Mouse (Mus musculus): ENCODE data around the gene Srl. TPM values are rescaled to one million over a fixed set of nuclear protein-coding genes. Genes with fewer than 3 reads are reported as not detected.

The Srl gene
- total RNA-seq, 2 experiments from 2014 or later, result 3.0 to 4.1 TPM

DNA sequence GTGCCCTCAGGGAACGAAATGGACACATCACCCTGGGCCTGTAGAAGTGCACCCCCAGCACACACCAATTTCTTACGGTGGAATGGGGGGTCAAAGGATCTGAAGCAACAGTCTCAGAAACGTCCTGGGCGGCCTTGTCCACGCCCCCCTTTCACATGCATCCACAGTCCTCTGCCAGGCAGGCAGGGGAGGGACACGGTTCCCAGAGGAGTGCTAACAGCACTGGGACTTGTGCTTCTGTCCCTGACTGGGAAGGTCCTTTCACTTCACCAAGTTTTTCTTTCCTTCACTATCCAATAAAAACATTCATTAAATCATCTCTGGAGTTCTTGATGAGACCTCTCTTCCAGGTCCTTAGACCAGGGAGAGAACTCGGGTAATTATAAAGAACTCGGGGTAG is 20.9 kb downstream of the Srl start:
- DNase-seq (ENCODE audit: low spot score in 2 of 2), result no peak

DNA sequence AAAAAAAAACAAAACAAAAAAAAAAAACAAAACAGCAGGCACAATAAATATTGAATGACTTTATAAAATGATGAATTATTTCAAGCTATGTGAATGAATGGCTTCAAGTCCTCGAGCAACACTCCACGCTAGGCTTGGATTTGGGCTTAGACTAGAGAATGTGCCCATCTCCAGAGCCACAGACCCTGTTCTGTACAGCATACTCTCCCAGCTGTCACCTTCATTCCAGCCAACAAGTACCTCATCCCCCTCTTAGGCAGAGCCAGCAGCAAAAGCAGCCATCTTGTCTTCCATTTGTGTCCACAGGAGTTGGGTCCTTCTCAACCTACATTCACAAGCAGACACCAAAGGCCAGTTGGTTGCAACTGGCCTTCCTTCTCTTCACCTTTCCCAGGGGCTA is 21.8 kb downstream of the Srl start:
- no peak for DNase-seq (ENCODE audit: low spot score in 2 of 2)

DNA sequence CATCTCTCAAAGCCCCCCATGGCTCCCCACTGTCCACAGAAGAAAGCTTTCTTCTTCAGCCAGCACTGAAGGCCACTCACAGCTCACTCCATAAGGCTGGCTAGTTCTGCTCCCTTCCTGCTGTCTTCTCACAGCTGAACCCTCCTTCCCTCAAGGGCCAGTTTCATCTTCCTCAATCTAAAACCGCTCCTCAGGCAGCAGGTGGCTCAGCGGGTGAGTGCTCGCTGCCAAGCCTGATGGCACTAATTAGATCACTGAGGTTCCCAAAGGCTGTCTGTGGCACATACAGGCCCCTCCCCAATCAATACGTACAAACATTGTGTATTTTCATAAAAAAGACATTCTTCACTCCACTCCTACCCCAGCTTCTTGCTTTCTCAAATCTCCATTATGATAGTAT is 22.5 kb downstream of the Srl start:
- no peak for DNase-seq (ENCODE audit: low spot score in 2 of 2)

DNA sequence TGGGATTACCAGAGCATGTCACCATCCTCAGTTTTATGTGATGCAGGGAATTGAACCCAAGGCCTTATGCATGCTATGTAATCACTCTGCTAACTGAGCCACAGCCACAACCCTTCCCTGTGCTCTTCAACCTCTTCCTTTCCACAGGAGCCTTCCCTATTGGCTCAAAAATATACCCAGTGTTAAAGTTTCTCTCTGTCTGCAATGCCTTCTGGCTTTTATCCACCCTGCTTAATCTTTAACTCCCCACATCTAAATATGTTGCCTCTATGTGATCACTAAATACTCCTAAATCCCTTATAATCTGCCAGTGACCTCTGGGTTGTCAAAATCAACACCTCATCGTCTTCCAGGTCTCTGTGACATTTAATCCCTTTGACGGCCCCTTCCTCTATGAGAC is 23.7 kb downstream of the Srl start:
- DNase-seq (ENCODE audit: low spot score in 2 of 2), result no peak

DNA sequence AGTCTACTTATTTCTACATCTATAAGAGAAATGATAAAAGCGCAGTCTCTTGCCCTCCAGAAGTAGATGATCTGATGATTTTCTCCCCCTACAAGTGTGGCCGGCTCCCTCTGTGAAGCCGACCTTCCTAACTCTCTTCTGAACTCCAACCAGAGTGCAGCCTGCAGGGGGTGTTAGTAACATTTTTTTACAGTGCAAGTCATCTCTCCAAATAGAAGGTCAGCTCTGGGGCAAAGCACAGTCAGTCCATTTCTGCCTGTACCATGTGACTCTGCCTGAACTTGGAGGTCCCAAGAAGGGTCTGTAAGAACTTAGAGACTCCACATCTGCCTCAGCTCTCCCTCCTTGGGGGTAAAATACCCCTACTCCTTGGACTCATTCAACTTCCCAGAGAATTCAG is 27.2 kb downstream of the Srl start:
- DNase-seq (ENCODE audit: low spot score in 2 of 2), result no peak

DNA sequence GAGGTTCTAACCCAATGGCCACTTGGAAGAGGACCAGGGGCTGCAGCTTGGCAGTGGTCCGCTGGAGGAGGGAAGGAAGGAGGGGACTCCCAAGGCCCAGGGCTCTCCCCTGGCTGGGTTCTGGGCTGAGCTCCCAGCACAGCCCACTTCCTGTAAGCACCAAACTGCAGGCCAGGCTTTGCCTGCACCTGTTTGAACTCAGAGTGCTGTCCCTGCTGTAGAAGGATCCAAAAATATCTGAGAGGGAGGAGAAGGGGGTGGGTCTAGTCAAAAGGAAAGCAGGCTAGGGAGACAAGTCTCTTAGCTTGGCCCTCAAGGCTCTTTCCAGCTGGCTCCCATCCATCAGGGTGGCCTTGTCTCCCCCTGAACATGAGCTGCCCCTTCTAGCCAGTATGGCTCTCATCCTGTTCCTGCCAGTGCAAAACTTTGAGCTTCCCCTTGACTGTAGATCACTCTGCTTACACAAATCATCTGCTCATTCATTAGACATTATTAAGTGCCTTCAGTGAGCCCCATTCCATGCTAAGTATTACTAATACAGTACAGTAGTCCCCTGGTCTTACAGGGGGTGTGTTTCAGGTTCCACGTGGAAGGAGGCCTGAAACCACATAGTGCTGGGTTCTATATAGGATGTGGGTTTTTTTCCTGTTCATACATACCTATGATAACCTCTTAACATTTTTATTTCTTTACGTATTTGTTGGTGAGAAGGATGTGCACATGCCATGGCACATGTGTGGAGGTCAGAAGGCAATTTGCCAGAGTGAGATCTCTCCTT is 28.8 kb downstream of the Srl start:
- peak in 1 of 2 experiments; percentile 12 for DNase-seq (ENCODE audit: low spot score in 2 of 2)

DNA sequence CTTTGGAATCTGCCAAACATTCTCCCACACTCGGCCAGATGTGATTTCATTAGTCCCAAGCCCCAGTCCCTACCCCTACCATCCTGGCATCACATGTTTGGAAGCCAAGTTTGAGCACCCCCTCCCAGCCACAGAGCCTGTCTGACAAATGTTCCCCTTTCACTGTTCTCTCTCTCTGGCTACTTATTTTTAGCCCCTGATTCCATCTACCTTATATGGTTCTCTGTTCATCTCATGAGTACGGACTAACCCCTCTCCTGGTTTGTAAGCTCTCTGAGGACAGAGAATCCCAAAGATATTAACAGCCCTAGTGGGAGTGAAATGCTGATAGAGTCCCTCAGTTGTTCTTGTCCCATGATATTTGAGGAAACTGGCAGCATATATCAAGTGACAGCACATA is 30.2 kb downstream of the Srl start:
- DNase-seq (ENCODE audit: low spot score in 2 of 2), result no peak

DNA sequence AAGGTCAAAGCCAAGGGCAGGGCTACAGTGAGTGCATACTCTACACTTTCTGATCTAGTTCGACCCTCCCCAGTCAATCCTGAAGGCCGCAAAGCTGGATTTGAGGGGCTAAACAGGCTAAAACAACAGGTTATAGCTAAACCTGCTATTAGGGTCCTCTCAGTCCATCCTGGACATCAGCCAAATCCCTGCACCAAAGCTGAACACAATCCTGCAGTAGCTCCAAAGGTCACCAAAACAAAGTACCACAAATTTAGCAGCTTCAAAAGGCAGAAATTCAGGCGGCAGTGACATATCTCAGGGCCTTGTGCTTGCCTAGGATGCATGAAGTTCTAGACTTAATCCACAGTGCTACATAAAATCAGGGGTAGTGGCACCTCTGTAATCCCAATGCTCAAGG is 35.4 kb downstream of the Srl start:
- DNase-seq (ENCODE audit: low spot score in 2 of 2), result no peak

DNA sequence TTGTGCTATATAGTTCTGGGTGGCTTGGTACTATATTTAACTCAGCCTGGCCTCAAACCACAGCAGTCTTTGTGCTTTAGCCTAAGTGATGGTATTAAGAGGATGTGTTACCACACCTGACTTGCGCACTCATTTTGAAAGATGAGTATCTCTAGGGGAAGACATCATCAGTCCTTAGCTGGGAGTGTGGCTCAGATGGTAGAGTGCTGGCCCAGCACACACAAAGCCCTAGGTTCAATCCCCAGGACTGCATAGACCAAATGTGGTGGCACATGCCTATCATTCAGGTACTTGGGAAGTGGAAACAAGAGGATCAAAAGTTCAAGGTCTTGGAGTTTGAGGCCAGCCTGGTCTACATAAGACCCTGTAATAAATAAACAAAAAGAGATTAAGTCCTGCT is 38.1 kb downstream of the Srl start:
- DNase-seq (ENCODE audit: low spot score in 2 of 2), result no peak

DNA sequence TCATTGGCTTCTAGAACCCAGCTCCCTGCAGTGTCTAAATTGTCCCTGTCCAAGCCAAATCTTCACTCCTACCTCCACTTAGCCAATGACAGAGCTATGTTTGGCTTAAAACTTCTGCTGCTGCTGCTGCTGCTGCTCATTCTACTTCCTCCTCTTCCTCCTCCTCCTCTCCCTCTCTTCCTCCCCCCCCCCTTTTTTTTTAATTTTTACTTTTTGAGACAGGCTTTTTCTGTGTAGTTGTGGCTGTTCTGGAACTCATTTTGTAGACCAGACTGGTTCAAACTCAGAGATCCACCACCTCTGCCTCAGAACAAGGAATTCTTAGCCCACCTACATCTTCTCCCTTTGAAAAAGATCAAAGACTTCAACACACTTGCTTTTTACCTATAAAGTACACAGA is 39.0 kb downstream of the Srl start:
- DNase-seq (ENCODE audit: low spot score in 2 of 2), result no peak

DNA sequence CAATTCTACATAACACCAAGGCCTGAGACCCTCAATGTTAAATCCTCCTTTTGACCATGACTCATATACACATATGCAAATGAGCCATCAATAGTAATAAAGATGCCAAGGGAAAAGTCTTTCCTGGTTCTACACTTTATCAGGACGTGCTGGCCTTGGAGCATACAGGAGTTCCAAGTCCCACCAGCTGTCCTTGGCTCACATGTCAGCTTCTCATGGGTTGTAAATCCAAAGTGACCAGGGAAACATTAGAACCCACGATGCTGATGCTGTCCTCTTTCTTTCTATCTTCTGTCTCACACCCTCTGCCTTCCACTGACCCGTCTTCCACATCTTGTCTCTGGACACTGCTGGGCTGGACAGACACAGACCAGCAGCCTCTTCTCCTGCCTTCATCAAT is 39.9 kb downstream of the Srl start:
- DNase-seq (ENCODE audit: low spot score in 2 of 2), result no peak

DNA sequence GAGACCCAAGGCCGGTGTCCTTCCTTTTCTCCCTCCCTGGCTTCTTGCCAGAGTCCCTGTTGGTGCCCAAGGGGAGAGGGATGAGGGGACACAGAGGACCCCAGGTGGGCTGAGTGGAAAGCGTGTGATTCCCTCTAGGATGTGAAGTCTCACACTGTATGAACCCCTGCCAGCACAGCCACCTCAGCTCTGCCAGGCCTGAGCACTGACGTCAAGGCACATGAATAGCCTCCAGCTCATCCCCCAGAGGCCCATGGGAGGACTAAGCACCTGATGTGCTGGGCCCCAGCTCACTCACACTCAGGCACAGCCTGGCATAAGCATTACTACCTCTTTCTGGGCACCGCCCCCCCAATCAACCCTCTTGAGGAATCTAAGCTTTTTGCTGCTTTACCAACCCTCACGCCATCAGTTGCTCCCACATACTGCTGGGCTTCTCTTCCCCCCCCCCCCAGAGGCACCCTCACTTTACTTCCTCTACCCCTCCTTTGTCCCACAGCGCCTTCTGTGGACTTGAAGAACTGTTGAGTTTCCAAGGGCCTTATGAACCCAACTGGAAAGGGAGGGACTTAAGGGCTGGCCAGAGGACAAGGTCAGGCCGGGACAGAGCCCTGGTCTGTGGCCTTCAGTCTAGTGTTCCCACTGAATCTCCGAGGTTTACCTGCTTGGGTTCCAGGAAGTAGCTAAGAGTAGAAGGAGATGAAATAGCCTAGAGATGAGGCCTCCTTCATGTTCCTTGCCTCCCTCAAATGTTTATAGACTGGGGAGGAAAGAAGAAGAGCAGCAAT is 40.8 kb downstream of the Srl start:
- DNase-seq (ENCODE audit: low spot score in 2 of 2), result no peak

DNA sequence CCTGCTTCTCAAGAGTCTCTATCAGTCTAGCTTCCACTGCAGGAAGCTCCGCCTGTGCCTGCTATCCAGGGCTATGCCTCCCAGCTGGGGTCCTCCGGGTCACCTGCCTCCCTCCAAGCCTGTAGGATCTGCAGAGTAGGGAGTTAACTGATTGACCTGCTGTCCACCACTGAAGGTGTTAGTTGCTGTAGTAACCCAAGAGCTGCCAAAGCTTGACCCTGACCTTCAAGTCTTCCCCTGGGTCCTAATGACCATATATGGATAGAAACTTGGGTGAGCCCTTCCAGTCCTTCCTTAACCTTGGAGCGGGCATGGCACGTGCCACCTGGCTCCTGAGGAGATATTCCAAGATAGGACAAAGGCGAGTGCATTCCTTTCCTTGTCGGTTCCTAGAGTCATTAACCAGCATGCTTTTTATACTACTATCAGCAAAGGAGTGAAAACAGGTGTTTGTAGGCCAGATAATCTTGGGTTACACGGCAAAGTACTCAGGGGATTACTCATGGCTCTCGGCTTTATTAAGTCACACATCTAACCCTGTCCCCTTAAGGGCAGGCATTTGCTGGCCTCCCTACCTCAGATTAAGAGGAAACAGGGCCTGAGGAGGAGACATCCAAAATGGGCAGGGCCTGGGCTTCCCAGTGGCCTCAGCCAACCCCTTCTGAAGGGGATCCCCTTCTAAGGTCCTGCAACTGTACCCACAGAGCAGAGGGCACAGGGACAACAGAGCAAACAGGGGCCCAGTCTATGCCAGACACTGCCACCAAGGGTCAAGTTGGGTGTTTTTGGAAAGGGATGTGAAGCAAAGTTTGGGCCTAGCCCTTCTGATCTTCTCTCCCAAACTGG is 43.6 kb downstream of the Srl start:
- DNase-seq (ENCODE audit: low spot score in 2 of 2), result no peak

DNA sequence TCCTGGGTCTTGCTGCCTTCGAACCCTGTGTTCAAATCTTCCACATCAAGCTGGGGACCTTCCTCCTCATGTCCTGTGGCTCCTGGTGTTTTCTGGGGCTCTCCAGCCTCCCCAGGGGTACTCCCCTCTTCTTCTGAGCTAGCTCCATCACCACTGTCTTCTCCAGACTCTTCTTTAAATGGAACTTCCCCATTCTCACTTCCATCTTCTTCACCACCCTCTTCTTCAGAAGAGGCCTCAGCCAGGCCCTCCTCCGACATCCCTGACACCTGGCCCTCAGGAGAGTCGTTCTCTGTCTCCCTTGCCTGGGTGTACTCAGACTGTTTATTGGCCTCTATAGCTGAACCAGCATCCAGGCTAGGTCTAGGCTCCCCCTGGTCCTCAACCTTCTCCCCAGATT is 45.1 kb downstream of the Srl start:
- no peak for DNase-seq (ENCODE audit: low spot score in 2 of 2)

DNA sequence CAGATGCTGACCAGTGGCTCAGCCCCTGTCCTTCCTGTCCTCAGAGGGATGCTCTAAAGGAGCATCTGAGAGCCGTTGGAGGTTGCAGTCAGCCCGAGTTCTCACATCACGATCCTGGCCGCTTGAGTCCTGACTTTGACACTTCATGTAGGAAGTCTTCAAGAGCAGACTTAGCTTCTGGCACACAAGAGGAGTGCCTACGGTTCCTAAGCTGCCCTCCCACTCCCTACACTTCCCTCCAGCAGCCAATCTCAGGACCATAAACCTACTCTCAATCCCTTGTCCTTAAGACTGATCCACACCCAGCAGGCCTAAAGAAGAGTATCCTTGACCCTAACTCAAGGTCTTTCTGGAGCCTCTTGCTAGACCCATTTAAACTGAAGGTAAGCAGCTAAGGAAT is 45.8 kb downstream of the Srl start:
- peak in 1 of 2 experiments; percentile 38 for DNase-seq (ENCODE audit: low spot score in 2 of 2)

DNA sequence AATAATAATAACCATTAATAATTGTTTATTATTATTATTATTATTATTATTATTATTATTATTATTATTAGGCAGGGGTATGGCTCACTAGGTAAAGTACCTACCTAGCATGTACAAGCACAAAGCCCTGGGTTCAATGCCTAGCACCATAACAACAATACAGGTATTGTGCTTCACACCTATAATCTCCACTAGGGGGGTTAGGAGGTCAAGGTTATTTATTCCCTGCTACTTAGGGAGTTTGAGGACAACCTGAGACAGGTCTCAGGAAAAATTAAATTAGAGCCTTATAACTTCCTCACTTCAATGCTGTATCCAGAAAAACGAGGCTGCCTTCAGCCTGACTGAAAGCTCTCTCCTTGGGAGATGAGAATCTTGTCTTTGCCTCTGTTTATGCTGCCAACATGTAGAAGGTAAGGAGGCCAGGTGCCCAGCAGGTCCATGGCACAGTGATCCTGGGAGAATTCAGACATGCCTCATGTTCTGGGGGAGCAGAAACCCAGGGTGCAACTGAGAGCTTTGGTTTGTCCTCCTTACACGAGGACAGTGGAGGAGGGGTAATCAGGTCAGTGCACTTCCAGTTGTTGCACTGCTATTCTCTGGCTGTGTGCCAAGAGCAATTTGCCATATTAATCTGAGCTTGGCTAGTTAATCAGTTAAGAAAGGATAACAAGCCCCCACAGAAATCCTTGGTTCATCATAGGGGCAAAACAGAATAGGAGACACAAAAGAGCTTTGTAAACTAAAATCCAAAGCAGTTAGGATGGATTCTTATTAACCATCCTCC is 48.6 kb downstream of the Srl start:
- DNase-seq (ENCODE audit: low spot score in 2 of 2), result no peak

DNA sequence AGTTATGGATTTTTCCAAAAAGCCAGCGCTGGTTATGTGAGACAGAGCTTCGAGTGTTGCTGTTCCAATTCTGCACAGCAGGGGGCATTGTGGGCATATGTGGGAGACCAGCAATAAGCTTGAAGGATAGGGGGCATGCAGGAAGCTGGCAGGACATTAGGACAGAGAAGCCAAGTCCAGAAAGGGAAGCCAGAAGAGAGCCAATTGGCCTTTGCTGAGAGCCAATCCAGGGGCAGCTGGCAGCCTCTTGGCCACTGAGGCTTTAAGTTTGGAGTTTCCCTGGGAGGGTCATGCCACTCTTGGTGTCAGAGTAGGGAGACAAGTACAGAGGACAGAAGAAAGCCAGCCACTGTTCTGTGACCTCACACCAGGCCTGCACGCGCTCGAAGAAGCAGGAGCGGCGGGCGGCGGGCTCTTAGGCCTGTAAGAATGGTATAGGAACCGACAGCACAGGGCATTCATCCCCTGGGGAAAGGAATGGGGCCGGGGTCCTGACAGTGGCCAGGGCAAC is 52.4 kb downstream of the Srl start:
- peak; percentile 92 to 98 for DNase-seq (ENCODE audit: low spot score in 2 of 2)

DNA sequence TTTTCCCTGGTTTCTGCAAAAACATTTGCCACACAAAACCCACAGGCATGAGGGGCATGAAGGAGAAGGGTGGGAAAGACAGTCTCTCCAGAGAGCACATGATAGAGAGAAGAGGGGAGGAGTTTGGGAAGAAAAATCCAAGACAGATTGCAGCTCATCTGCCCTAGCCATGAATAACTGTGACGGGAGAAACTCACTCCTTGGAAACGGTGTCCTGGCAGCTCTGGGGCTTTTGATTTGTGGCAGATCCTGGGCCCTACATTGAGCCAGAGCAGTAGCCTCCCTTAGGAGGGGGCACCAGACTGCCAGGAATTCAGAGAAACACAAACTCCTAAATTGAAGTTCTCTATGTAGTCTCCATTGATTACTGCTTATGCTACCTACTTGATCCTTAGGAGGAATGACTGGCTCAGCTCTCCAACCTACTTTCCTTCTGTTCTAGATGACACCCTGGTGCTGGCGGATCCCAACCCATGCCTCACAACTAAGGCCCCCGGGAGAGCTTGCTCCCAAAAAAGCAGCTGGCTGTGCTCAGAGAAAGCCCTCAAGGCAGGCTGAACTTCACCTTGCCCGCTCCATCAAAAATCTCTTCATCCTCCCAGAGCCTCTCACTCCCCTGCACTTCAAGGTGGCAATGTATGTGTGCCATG is 60.9 kb downstream of the Srl start:
- no peak for DNase-seq (ENCODE audit: low spot score in 2 of 2)

DNA sequence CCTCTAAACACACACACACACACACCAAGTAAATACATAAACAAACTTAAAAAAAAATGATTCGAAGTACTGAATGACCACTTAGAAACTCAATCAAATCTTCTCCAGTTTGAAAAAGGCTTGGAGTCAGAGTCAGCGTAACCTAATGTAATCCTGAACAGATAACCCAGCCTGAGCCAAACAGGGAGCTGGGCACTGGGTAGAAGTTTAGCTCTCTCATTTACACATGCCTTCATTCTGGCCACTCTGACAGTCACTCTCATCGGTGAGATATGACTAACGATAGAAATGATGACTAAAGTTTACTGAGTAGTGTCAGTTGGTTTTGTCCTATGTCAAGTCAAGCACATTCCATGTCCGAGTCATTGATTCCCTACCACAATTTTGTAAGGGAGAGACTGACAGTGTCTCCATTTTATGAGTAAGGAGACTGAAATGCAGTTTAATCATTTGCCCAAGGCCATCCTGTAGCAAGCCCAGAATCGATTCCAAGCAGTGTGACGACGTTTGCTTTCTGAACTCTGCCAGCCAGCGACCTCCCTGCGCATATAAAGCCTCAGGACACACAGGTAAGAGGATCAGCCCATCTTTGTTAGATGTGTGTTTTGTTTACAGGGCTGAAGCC is 63.9 kb downstream of the Srl start:
- no peak for DNase-seq (ENCODE audit: low spot score in 2 of 2)
